ENCODE assay signal across 9 mouse cellular contexts in the genomic region with DNA sequence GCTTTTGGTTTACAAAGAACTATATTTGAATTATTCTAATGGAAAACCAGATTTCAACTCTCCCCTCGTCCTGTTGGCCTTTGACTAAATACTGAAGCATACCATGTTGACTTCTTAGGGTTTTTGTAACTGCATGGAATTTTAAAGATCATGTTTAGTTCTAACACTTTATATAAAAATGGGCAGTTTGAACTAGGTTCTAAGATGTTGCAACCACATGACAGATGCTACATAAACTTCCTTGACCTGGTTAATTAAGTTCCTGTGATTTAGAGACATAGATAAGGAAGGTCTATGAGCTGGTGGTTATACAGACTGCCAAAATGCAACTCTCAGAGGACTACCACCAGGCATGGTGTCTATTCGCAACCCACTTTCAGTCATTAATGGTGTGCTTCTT. TPM values are rescaled to one million over a fixed set of nuclear protein-coding genes. Genes with fewer than 3 reads are reported as not detected.
DNase-seq lines count a peak whose midpoint lies in the region; ATAC-seq and TF ChIP-seq lines count a peak whose summit lies in the region.
"Had no signal": no experiment of that assay in that cellular context is flagged by ENCODE, and none has a peak within 500 bp of the region (broad histone marks: within the 10 kb centered on the region; RNA-seq: fewer than 3 reads in every experiment).

No protein-coding gene starts in this region.

- H3K36me3 ChIP-seq in kidney, embryonic 14.5 days (ENCODE audit: control insufficient read depth, insufficient read depth, low read length): no peaks in the 10 kb centered on the region
- H3K36me3 ChIP-seq in kidney, adult 2 months (ENCODE audit: control insufficient read depth, insufficient read depth, low read length): no peaks in the 10 kb centered on the region
- H3K36me3 ChIP-seq in hindbrain, embryonic 16.5 days (ENCODE audit: control insufficient read depth, insufficient read depth, low read length): no peaks in the 10 kb centered on the region
- H3K36me3 ChIP-seq in midbrain, embryonic 14.5 days (ENCODE audit: control insufficient read depth, insufficient read depth, low read length): no peaks in the 10 kb centered on the region

- no peak for TF ChIP-seq CTCF in kidney, adult 2 months (conservative IDR thresholded peaks at IDR 0.05; ENCODE audit: insufficient read depth, insufficient read length, low read depth, low read length)

- H3K9me3 ChIP-seq in kidney, embryonic 14.5 days (ENCODE audit: control insufficient read depth, low read length): no peaks in the 10 kb centered on the region
- no peaks in the 10 kb centered on the region for H3K9me3 ChIP-seq in hindbrain, embryonic 16.5 days (ENCODE audit: control insufficient read depth, low read length)
- H3K9me3 ChIP-seq in midbrain, embryonic 14.5 days (ENCODE audit: control insufficient read depth, low read length): no peaks in the 10 kb centered on the region

- TF ChIP-seq POLR2A in kidney, adult 2 months (IDR thresholded peaks at IDR 0.05; ENCODE audit: low read depth, low read length): no peak

- peaks cover 15% of the 10 kb centered on the region for H3K4me1 ChIP-seq in kidney, embryonic 14.5 days (ENCODE audit: control insufficient read depth, insufficient read depth, low read length)
- peaks cover 12% of the 10 kb centered on the region; the same call in 1 of the 2 replicates for H3K4me1 ChIP-seq in kidney, adult 2 months (ENCODE audit: control insufficient read depth, insufficient read depth, low read length)
- H3K4me1 ChIP-seq in hindbrain, embryonic 16.5 days (ENCODE audit: control insufficient read depth, insufficient read depth, low read depth, low read length): peaks cover 5% of the 10 kb centered on the region
- 0 out of 2 replicates have a peak, but pooled peaks cover 3% of the 10 kb centered on the region for H3K4me1 ChIP-seq in midbrain, embryonic 14.5 days (ENCODE audit: control insufficient read depth, insufficient read depth, low read length)

- H3K4me2 ChIP-seq in kidney, embryonic 14.5 days (replicated peaks; ENCODE audit: low read depth, low read length): peak overlapping the region; percentile 81
- peak overlapping the region; percentile 99 for H3K4me2 ChIP-seq in hindbrain, embryonic 16.5 days (ENCODE audit: low read length)
- H3K4me2 ChIP-seq in midbrain, embryonic 14.5 days (ENCODE audit: low read length): peak overlapping the region; percentile 99

- H3K27me3 ChIP-seq in kidney, embryonic 14.5 days (ENCODE audit: control insufficient read depth, insufficient read depth, low read length): no peaks in the 10 kb centered on the region
- H3K27me3 ChIP-seq in kidney, adult 2 months (replicated peaks; ENCODE audit: control insufficient read depth, insufficient read depth, low read length): no peaks in the 10 kb centered on the region
- no peaks in the 10 kb centered on the region for H3K27me3 ChIP-seq in hindbrain, embryonic 16.5 days (replicated peaks; ENCODE audit: control insufficient read depth, insufficient read depth, low read length)
- peaks cover 5% of the 10 kb centered on the region; the same call in 1 of the 2 replicates for H3K27me3 ChIP-seq in midbrain, embryonic 14.5 days (ENCODE audit: control insufficient read depth, insufficient read depth, low read length)

- peak; percentile 14 for DNase-seq in adrenal gland, adult 2 months
- DNase-seq in adrenal gland, postnatal 14 days: no peak
- DNase-seq in kidney, adult 2 months: no peak
- DNase-seq in midbrain, embryonic 14.5 days: no peak
- DNase-seq in urinary bladder, postnatal 4 days (ENCODE audit: low spot score in 2 of 2): no peak
- DNase-seq in gastrocnemius, postnatal 14 days: no peak
- DNase-seq: kidney, adult 11 months had no signal

- H3K27ac ChIP-seq in kidney, embryonic 14.5 days (ENCODE audit: low read depth, low read length): no peak overlapping the region
- H3K27ac ChIP-seq in kidney, adult 2 months (ENCODE audit: insufficient read depth, low read depth, low read length): no peak overlapping the region
- H3K27ac ChIP-seq in hindbrain, embryonic 16.5 days (ENCODE audit: low read depth, low read length): no peak overlapping the region
- H3K27ac ChIP-seq in midbrain, embryonic 14.5 days (replicated peaks; ENCODE audit: low read depth, low read length): no peak overlapping the region

- 80% methylated on average over 2 of the region's 2 CpGs for WGBS in kidney, embryonic 14.5 days
- 83% methylated on average over 2 of the region's 2 CpGs for WGBS in kidney, adult 2 months
- 88% methylated on average over 2 of the region's 2 CpGs for WGBS in hindbrain, embryonic 16.5 days
- WGBS in midbrain, embryonic 14.5 days: 95% methylated on average over 2 of the region's 2 CpGs

- peak overlapping the region; percentile 81; the same call in 1 of the 2 replicates for H3K4me3 ChIP-seq in kidney, embryonic 14.5 days (ENCODE audit: low read length)
- H3K4me3 ChIP-seq in kidney, adult 2 months (ENCODE audit: insufficient read depth, low read depth, low read length): no peak overlapping the region
- peak overlapping the region; percentile 88 for H3K4me3 ChIP-seq in hindbrain, embryonic 16.5 days (ENCODE audit: low read length)
- H3K4me3 ChIP-seq in midbrain, embryonic 14.5 days (replicated peaks; ENCODE audit: low read depth, low read length): peak overlapping the region; percentile 77; the same call in 1 of the 2 replicates

- intact Hi-C loops in gastrocnemius, postnatal 14 days (cut with DNase I; ENCODE audit: low total_unique reads): no loop called here

- no peak for ATAC-seq in kidney, embryonic 14.5 days (ENCODE audit: low FRiP score, low TSS enrichment)
- ATAC-seq in hindbrain, embryonic 16.5 days: no peak
- no peak for ATAC-seq in midbrain, embryonic 14.5 days (ENCODE audit: low FRiP score, low TSS enrichment)

- no peak overlapping the region for H3K9ac ChIP-seq in kidney, embryonic 14.5 days (ENCODE audit: low read depth, low read length)
- H3K9ac ChIP-seq in hindbrain, embryonic 16.5 days (ENCODE audit: low read depth, low read length): no peak overlapping the region
- no peak overlapping the region for H3K9ac ChIP-seq in midbrain, embryonic 14.5 days (replicated peaks; ENCODE audit: low read length)

RNA-seq across cellular contexts. Expression of a gene that starts 4.1 kb away (rescaled TPM):
- 100 to 1,000 TPM in 1 of 2 experiments, 10 to 100 TPM in 1; 26.1 to 125 TPM for total RNA-seq in adrenal gland, adult 2 months (2021)
- 58.6 and 89.7 TPM in 2 replicates for polyA plus RNA-seq in adrenal gland, adult 2 months (2012; rRNA removed)
- total RNA-seq in adrenal gland, postnatal 14 days (2021): 80.7 and 83.5 TPM in 2 replicates
- polyA plus RNA-seq in kidney, embryonic 14.5 days (2014; fragmentation: Nextera tagmentation; extraction: Ambion mirVana): 12.0 and 13.9 TPM in 2 replicates
- 30.5 and 33.4 TPM in 2 replicates for polyA plus RNA-seq in kidney, adult 2 months (2012; rRNA removed)
- polyA plus RNA-seq in hindbrain, embryonic 16.5 days (2015; fragmentation: Nextera tagmentation; extraction: Ambion mirVana): 4.1 and 4.2 TPM in 2 replicates
- 5.8 and 6.4 TPM in 2 replicates for polyA plus RNA-seq in midbrain, embryonic 14.5 days (2014; fragmentation: Nextera tagmentation; extraction: Ambion mirVana)
- 10 to 100 TPM; 15.4 to 18.1 TPM for total RNA-seq in gastrocnemius, postnatal 14 days (2021)
